Mouse (Mus musculus): ENCODE results near the gene Xkr8.

DNA sequence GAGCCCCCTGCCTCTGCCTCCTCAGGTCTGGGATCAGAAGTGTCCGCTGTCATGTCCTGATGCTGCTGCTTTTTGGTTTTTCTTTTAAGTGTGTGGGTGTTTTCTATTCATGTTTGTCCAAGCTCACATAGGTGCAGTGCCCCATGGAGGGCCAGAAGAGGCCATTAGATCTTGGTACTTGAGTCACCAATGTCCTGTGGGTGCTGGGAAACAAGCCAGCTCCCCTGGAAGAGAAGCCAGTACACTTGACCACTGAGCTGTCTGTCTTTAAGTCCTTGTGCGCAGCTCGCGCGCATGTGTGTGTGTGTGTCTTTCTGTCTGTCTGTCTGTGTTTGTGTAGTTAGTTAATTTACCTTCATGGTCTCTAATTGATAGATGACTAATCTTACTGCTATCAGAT is 30.3 kb downstream of the Xkr8 start:
- TF ChIP-seq POLR2A (IDR thresholded peaks at IDR 0.05; ENCODE audit: extremely low read depth, insufficient read depth, low read length) (no peak), CTCF (IDR thresholded peaks at IDR 0.05; ENCODE audit: low read depth, low read length) (no peak)

Measured in liver, adult 2 months (tissue).